Mouse (Mus musculus) hindbrain, embryonic 10.5 days (tissue): ENCODE measurements around the gene Treh. TPM values are rescaled to one million over a fixed set of nuclear protein-coding genes. Genes with fewer than 3 reads are reported as not detected.
"Not testable (repeated sequence)": the region's sequence is repeated elsewhere in the genome, so short reads cannot be mapped to it uniquely, and the experiment has no call there.

Source experiments
- DNase-seq: peaks from one replicate; pipeline ENCODE4 v3.0.0-alpha.2; 2017; ENCODE audit warnings: low spot score
- H3K27ac ChIP-seq: fragments of 300-500 bp; sonication (generic); 2 replicates; pipeline ENCODE4 v1.5.1; 2016; ENCODE audit warnings: mild to moderate bottlenecking, moderate library complexity
- H3K27me3 ChIP-seq: fragments of 300-500 bp; sonication (generic); 2 replicates; pipeline ENCODE4 v1.6.1; 2016; ENCODE audit warnings: mild to moderate bottlenecking; ENCODE audit not compliant: poor library complexity, insufficient read depth, severe bottlenecking
- H3K36me3 ChIP-seq: fragments of 300-500 bp; sonication (generic); 2 replicates; pipeline ENCODE4 v1.6.1; 2016; ENCODE audit warnings: mild to moderate bottlenecking, moderate library complexity
- H3K4me1 ChIP-seq: fragments of 300-500 bp; sonication (generic); replicated peaks from 2 replicates; pipeline ENCODE4 v1.6.1; 2016; ENCODE audit warnings: mild to moderate bottlenecking
- H3K4me3 ChIP-seq: fragments of 300-500 bp; sonication (generic); 2 replicates; pipeline ENCODE4 v1.5.1; 2016; ENCODE audit warnings: mild to moderate bottlenecking, moderate library complexity
- H3K9me3 ChIP-seq: fragments of 300-500 bp; sonication (generic); 2 replicates; pipeline ENCODE4 v1.6.1; 2016; ENCODE audit warnings: mild to moderate bottlenecking, moderate library complexity
- WGBS: fragments of 180-500 bp; shearing (Covaris S2); methylation state at CpG from one replicate; pipeline ENCODE4 v1.1.7; 2016; 5-methylcytosine and 5-hydroxymethylcytosine counted together
- polyA plus RNA-seq: library from polyadenylated mRNA; unstranded; fragments of >200 nt; fragmentation: Nextera tagmentation; extraction: Ambion mirVana; gene quantifications from 2 replicates; pipeline ENCODE4 v1.2.1, GENCODE M21; 2016

Treh gene
- polyA plus RNA-seq, result not detected in 2 replicates

GRCm38 (mm10) chr9:44673005-44673404 lies at the start of gene Treh:
Gene Treh (plus strand): TSS chr9:44673233.
- Histone ChIP-seq H3K27me3 (no peaks in the 10 kb centered on the region), H3K4me1 (no peaks in the 10 kb centered on the region), H3K4me3 (no peak within 1 kb of the TSS), H3K36me3 (no peaks in the 10 kb centered on the region), H3K27ac (no peak within 1 kb of the TSS), H3K9me3 (peaks cover 5% of the 10 kb centered on the region; the same call in 1 of the 2 replicates)
- DNase-seq, result no peak
- WGBS, result 91% methylated on average over 3 of the region's 3 CpGs

GRCm38 (mm10) chr9:44624390-44624789 lies 48.6 kb upstream of the Treh start:
- no peaks in the 10 kb centered on the region for H3K9me3 ChIP-seq
- 88% methylated on average over 5 of the region's 5 CpGs for WGBS
- H3K4me1 ChIP-seq, result no peaks in the 10 kb centered on the region
- DNase-seq, result no peak
- no peaks in the 10 kb centered on the region for H3K27me3 ChIP-seq
- peaks cover 100% of the 10 kb centered on the region for H3K36me3 ChIP-seq
- no peak overlapping the region for H3K4me3 ChIP-seq
- no peak overlapping the region for H3K27ac ChIP-seq

- H3K27me3 ChIP-seq, result no peaks in the 10 kb centered on the region
- H3K4me1 ChIP-seq, result no peaks in the 10 kb centered on the region
- no peak overlapping the region for H3K27ac ChIP-seq
- no peaks in the 10 kb centered on the region for H3K9me3 ChIP-seq
- no peak overlapping the region for H3K4me3 ChIP-seq
- 91% methylated on average over 5 of the region's 5 CpGs for WGBS
- peaks cover 99% of the 10 kb centered on the region for H3K36me3 ChIP-seq
- no peak for DNase-seq
Measured at GRCm38 (mm10) chr9:44626268-44626667, 46.8 kb upstream of the Treh start.

GRCm38 (mm10) chr9:44637551-44638169 lies 35.4 kb upstream of the Treh start:
- H3K9me3 ChIP-seq, result no peaks in the 10 kb centered on the region
- no peaks in the 10 kb centered on the region for H3K27me3 ChIP-seq
- H3K4me3 ChIP-seq, result no peak overlapping the region
- 88% methylated on average over 15 of the region's 15 CpGs for WGBS
- DNase-seq, result no peak
- H3K27ac ChIP-seq, result no peak overlapping the region
- peaks cover 85% of the 10 kb centered on the region for H3K36me3 ChIP-seq
- no peaks in the 10 kb centered on the region for H3K4me1 ChIP-seq

GRCm38 (mm10) chr9:44638726-44639125 lies 34.3 kb upstream of the Treh start:
- 96% methylated on average over 9 of the region's 9 CpGs for WGBS
- H3K4me1 ChIP-seq, DNase-seq, H3K27me3 ChIP-seq, H3K9me3 ChIP-seq, H3K4me3 ChIP-seq, H3K27ac ChIP-seq: not testable (repeated sequence)
- H3K36me3 ChIP-seq, result peaks cover 74% of the 10 kb centered on the region

GRCm38 (mm10) chr9:44640028-44640427 lies 33.0 kb upstream of the Treh start:
- 87% methylated on average over 1 of the region's 1 CpGs for WGBS
- peaks cover 61% of the 10 kb centered on the region for H3K36me3 ChIP-seq
- not testable (repeated sequence) for H3K9me3 ChIP-seq, H3K4me3 ChIP-seq, H3K27ac ChIP-seq, H3K4me1 ChIP-seq, H3K27me3 ChIP-seq, DNase-seq

- no peaks in the 10 kb centered on the region for H3K27me3 ChIP-seq
- no peak for DNase-seq
- no peak overlapping the region for H3K4me3 ChIP-seq
- H3K4me1 ChIP-seq, result no peaks in the 10 kb centered on the region
- 89% methylated on average over 3 of the region's 3 CpGs for WGBS
- H3K27ac ChIP-seq, result no peak overlapping the region
- no peaks in the 10 kb centered on the region for H3K9me3 ChIP-seq
- H3K36me3 ChIP-seq, result peaks cover 53% of the 10 kb centered on the region
Measured at GRCm38 (mm10) chr9:44640646-44641357, 32.2 kb upstream of the Treh start.

GRCm38 (mm10) chr9:44641616-44642015 lies 31.4 kb upstream of the Treh start:
- no peak for DNase-seq
- 88% methylated on average over 2 of the region's 2 CpGs for WGBS
- Histone ChIP-seq H3K4me1 (no peaks in the 10 kb centered on the region), H3K27ac (no peak overlapping the region), H3K36me3 (peaks cover 45% of the 10 kb centered on the region), H3K4me3 (no peak overlapping the region), H3K9me3 (no peaks in the 10 kb centered on the region), H3K27me3 (no peaks in the 10 kb centered on the region)

- WGBS, result 95% methylated on average over 7 of the region's 7 CpGs
- Histone ChIP-seq H3K4me3 (no peak overlapping the region), H3K9me3 (no peaks in the 10 kb centered on the region), H3K4me1 (no peaks in the 10 kb centered on the region), H3K27me3 (no peaks in the 10 kb centered on the region), H3K27ac (no peak overlapping the region), H3K36me3 (peaks cover 31% of the 10 kb centered on the region)
- no peak for DNase-seq
Measured at GRCm38 (mm10) chr9:44643103-44643502, 29.9 kb upstream of the Treh start.

GRCm38 (mm10) chr9:44644186-44644585 lies 28.8 kb upstream of the Treh start:
- WGBS, result 89% methylated on average over 2 of the region's 2 CpGs
- Histone ChIP-seq H3K4me3 (no peak overlapping the region), H3K9me3 (no peaks in the 10 kb centered on the region), H3K27me3 (no peaks in the 10 kb centered on the region), H3K4me1 (no peaks in the 10 kb centered on the region; the same call in 1 of the 2 replicates), H3K27ac (no peak overlapping the region), H3K36me3 (peaks cover 20% of the 10 kb centered on the region)
- DNase-seq, result no peak

- 79% methylated on average over 5 of the region's 5 CpGs for WGBS
- peaks cover 7% of the 10 kb centered on the region; the same call in 1 of the 2 replicates for H3K36me3 ChIP-seq
- no peak overlapping the region for H3K4me3 ChIP-seq
- no peaks in the 10 kb centered on the region for H3K9me3 ChIP-seq
- DNase-seq, result no peak
- H3K27me3 ChIP-seq, result no peaks in the 10 kb centered on the region
- H3K27ac ChIP-seq, result no peak overlapping the region
- H3K4me1 ChIP-seq, result no peaks in the 10 kb centered on the region; the same call in 1 of the 2 replicates
Measured at GRCm38 (mm10) chr9:44645481-44645880, 27.6 kb upstream of the Treh start.

GRCm38 (mm10) chr9:44645924-44646323 lies 27.1 kb upstream of the Treh start:
- Histone ChIP-seq H3K4me3 (no peak overlapping the region), H3K4me1 (no peaks in the 10 kb centered on the region; the same call in 1 of the 2 replicates), H3K36me3 (peaks cover 3% of the 10 kb centered on the region; the same call in 1 of the 2 replicates), H3K9me3 (no peaks in the 10 kb centered on the region), H3K27me3 (no peaks in the 10 kb centered on the region), H3K27ac (no peak overlapping the region)
- 68% methylated on average over 15 of the region's 15 CpGs for WGBS
- no peak for DNase-seq

GRCm38 (mm10) chr9:44646366-44646765 lies 26.7 kb upstream of the Treh start:
- Histone ChIP-seq H3K27ac (no peak overlapping the region), H3K36me3 (0 out of 2 replicates have a peak, but pooled peaks cover 2% of the 10 kb centered on the region), H3K9me3 (no peaks in the 10 kb centered on the region), H3K27me3 (no peaks in the 10 kb centered on the region), H3K4me3 (no peak overlapping the region), H3K4me1 (no peaks in the 10 kb centered on the region; the same call in 1 of the 2 replicates)
- WGBS, result 89% methylated on average over 6 of the region's 6 CpGs
- no peak for DNase-seq
